Mouse (Mus musculus) retina, embryonic 14.5 days (tissue): Measurements from ENCODE around the gene Sft2d1.

ENCODE experiments used
- DNase-seq: peaks from one replicate; pipeline ENCODE4 v3.0.0-alpha.2; 2015; ENCODE audit warnings: low spot score

Gene Sft2d1

GRCm38 (mm10) chr17:8310838-8311614, at the start of gene Sft2d1:
Gene Sft2d1, plus strand, starts transcription at chr17:8311102.
- DNase-seq, result peak; percentile 96

- DNase-seq, result peak; percentile 84
Measured at GRCm38 (mm10) chr17:8264638-8265037, 46.3 kb upstream of the Sft2d1 start.

GRCm38 (mm10) chr17:8272054-8272749, 38.7 kb upstream of the Sft2d1 start:
- DNase-seq, result no peak

DNA sequence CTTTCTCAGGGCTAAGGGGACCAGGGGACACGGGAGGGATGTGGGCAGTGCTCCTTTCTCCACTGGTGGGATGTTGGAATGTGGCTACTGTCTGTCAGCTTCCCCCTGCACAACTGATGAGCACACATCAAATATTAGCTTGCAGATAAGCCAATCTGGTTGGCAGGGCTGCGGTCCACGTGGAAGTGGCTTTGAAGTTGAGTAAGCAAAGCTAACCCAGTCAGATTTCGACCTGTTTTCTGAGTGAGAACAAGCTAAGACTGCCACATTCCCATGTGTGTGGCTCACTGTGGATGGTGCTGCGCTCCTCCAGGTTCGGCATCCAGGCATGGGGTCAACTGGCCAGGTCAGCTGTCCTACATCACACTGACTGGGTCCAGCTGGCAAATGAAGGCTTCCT, 38.0 kb upstream of the Sft2d1 start:
- DNase-seq, result no peak

DNA sequence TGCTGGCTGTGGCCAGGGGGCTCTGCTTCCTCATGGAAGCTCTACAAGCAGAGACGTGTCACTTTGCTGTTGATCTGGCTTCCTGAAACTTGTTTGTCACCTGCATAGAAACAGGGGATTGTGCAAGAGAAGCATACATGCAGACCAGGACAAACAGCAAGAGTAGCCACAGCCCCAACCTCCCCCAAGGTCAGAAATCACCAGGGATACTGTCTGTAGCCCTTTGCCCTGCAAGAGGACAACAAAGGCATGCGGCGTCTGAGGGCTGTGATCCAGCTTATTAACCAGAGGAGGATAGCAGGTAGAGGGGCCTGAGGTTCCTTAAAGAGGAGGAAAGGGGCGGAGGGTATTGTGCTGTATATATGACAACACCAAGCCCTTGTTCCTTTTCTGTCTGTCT, 34.8 kb upstream of the Sft2d1 start:
- no peak for DNase-seq

DNA sequence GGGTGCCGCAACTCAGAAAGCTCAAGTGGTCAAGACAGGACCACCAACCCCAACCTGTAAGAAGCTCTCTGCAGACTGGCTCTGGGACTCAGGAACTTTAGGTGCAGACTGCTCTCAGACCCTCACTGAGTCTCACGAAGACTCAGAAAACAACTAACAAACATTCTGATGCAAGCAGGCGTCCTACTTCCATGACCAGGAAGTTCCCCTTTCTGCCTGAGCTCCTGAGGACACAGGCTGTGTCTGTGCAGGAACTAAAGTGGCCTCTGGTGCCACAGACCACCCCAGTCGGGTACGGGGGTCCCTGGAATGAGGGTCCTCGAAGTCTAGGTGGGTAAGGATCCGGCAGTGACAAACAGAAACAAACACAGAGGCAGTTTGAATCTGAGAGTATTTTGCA, 34.2 kb upstream of the Sft2d1 start:
- DNase-seq, result no peak

DNA sequence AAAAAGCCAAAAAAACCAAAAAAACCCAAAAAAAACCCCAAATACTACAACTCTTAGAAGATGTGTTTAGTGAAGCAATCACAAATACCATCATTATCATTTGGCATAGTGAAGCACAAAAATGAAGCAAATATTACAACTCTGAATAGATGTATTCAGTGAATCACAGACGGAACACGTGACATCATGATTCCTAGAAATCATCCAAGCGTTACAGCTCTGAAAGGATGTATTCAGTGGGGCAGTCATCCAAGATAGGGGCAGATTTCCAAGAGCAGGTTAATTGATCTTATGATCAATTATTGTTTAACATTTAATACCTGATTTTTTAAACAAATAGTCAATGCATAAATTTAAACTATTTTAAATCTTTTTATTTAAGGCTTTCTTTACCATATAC, 33.6 kb upstream of the Sft2d1 start:
- peak; percentile 31 for DNase-seq

- no peak for DNase-seq
Measured at GRCm38 (mm10) chr17:8278356-8278755, 32.5 kb upstream of the Sft2d1 start.

DNA sequence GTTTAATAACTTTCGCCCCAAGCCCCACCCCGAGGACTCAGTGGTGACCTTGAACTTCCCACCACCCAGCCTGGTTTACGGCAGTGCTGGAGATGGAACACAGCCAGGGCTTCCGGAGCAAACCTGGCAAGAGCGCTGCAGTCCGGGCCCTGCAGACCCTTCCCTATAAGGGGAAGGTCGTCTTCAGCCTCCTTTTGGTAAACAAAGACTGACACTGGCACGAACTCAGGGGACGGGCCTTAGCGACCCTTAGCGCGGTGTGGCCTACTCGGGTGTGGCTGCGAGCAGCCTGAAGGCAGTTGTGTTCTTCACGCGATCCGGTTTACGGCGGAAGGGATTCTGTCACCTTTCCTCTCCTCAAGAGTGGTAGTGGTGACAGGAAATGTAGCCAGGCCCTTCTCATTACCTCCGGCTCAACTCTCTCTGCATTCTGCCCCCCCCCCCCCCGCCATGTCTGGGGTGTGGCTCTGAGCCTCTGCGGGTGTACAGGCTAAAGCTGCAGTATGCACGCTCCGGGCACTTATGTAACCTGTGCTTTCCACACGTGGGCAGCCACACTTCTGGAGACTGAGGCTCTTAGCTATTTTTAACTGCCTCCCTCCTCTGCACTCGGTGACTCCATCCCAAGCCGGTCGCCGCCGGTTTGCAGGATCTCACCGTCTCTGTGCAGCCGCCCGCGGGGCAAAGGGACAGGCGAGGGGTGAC, 27.9 kb upstream of the Sft2d1 start, which contains the start of gene Mpc1:
Gene Mpc1 (plus strand): TSS at position 84 of the 705 bp plus-strand sequence.
- peak; percentile 55 for DNase-seq

- DNase-seq, result peak; percentile 97
Measured at GRCm38 (mm10) chr17:8283526-8284253, 27.2 kb upstream of the Sft2d1 start.

DNA sequence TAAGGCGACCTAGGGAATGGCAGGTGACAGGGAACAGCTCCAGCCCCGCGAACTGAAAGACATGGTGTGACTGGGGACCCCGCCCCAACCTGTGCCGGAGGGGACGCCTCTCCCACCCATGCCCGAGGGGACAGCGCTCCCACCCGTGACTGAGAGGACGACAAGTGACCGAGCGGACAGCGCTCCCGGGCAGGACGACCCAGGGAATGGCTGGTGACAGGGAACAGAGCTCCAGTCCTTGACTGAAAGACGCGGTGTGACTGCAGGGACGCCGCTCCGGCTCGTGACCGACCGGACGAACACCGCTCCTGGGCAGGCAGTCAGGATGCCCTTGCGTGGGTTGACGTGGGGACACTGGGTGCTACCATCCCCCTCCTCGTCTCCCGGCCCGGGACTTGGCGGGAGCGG, 26.6 kb upstream of the Sft2d1 start:
- DNase-seq, result peak; percentile 47

DNA sequence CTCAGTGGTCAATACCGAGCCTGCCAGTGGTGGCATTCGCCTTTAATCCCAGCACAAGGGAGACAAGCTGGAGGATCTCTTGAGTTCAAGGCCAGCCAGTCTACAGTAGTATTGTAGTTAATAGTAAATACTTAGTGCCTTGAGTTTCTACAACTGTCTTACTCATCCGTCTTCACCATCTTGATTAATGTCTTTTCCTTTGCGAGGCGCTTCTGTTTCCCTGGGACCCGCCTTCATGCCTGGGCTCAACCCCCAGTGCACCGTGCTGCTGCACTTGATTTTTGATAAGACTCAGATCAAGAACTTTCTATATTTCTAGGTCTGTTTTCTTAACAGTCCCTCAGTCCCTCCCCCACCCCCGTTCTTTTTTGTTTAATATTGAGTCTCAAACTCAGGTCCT, 25.8 kb upstream of the Sft2d1 start:
- DNase-seq, result no peak

DNA sequence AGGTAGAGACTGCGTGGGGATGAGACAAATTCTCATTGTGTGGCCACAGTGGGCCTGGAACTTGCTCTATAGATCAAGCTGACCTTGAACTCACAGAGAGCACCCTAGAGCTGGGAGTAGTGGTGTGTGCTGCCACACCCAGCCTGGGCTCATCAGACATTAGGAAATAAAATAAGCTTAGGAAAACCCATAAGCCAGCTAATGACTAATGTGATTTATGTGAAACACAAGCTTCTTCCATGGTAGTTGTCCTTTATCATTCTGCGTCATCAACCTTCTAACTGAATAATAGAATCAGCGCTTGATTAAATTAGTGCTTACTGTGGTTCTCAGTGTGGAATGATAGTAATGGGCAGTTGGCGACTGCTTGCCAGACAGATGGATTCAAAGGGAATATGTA, 23.9 kb upstream of the Sft2d1 start:
- DNase-seq, result no peak

DNA sequence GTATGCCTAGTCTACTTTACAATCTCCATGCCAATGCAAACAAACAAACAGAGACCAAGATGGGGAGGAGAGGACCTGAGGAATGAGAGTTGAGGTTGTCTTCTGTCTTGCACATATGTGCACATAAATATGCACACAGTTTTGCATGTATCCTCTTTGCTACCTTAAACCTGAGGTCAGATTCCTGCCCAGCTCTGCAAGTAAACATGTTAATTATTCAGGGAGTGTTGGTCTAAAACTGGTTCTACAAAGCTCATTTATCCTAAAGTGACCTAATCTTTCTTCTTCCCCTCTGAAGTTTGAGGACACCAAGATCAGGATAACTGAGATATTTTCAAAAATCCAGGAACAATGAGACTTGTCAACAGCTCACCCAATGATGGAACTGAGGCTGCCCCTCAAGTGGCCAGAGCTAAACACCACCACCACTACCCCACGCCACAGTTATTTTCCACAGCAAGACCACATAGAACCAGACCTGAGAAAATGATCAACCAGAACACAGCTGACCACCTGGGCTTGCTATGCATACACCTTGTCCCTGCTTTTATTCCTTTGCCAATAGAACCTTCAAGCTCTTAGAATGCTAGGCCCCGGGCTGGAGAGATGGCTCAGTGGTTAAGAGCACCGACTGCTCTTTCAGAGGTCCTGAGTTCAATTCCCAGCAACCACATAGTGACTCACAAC, 20.8 kb upstream of the Sft2d1 start:
- no peak for DNase-seq

- no peak for DNase-seq
Measured at GRCm38 (mm10) chr17:8290736-8291135, 20.2 kb upstream of the Sft2d1 start.

GRCm38 (mm10) chr17:8295825-8296224, 15.1 kb upstream of the Sft2d1 start:
- DNase-seq, result no peak

GRCm38 (mm10) chr17:8296313-8296844, 14.5 kb upstream of the Sft2d1 start:
- no peak for DNase-seq

DNA sequence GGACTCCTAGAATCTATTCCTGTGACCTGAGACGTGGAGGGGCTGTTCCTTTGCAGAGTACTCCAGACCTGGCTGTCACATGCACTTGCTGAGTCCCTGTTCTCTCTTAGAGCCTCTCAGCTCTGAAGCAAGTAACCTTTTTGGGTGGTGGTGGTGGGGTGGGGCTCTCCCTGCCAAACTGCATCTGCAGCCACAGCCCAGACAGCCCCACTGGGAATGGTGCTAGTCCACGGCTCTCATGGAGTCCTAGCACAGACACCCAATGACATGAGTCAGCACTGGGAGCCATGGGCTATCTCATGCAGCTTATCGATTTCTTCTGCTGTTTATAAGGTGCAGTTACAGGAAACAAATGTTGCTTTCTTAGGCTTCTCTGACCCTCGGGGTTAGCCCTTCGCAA, 13.2 kb upstream of the Sft2d1 start:
- DNase-seq, result no peak

DNA sequence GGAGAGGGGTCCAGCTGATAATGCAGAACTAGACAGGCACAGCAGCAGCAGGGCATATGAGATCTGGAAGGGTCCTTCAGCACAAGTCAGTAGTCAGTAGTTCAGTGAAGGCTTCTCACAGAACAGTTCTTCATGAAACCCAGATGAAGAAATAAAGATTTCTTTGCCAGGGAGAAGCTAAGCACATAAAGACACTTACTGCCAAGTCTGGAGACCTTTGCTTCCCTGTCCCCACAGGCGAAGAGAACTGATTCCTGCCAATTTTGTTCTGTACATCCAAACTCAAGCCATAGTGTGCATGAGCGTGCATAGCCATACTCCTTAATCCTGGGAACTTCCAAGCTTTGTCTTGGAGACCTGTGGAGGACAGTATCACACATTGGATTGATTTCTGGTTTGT, 12.6 kb upstream of the Sft2d1 start:
- DNase-seq, result no peak

- DNase-seq, result no peak
Measured at GRCm38 (mm10) chr17:8299524-8299923, 11.4 kb upstream of the Sft2d1 start.

DNA sequence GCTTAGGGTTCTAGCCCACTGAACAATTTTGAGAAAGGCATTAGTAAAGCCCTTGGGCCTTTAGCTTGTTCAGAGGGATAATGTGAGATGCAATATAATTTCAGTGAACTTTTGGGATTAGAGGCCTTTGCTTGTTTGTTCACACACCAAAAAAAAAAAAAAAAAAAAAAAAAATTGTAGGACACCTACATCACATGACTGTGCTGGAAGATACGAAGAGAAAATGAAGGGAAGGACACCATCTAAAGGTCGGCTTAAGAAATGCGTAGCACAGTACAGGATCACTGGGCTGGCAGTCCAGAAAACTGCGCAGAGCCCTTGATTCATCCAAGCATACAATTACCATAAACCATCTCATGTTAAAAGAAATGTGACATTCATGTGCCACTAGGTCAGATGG, 9.4 kb upstream of the Sft2d1 start:
- no peak for DNase-seq
